ENCODE assay signal across 15 mouse cellular contexts in the genomic region with DNA sequence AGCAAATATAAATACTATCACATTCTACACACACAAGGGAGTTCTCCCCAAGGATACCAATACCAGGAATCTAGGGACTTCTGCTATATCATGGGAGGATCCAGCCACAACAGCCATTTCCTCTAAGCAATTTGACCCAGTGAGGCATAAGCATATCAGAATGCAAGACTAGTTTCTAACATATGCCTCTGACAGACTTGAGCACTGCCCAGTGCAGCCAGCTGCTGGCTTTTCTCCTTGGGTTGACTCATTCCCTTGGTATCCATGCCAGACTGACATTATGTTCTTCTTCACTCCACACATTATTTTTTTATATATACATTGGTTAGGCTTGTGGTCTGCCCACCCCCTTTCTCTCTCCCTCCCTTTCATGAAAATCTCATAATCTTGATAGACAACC.
"Had no signal": no experiment of that assay in that cellular context is flagged by ENCODE, and none has a peak within 500 bp of the region (broad histone marks: within the 10 kb centered on the region; RNA-seq: fewer than 3 reads in every experiment).

No protein-coding gene starts in this region.

- H3K36me3 ChIP-seq: liver, embryonic 13.5 days; lung, embryonic 15.5 days had no signal

- H3K4me2 ChIP-seq: liver, embryonic 13.5 days; lung, embryonic 15.5 days; midbrain, embryonic 11.5 days had no signal

- H3K27ac ChIP-seq: kidney, postnatal 0 days; layer of hippocampus, adult 2 months; left cerebral cortex, adult 2 months; liver, embryonic 13.5 days; lung, embryonic 15.5 days; stomach, postnatal 0 days had no signal

- DNase-seq: kidney, adult 2 months; kidney, postnatal 25 days; layer of hippocampus, postnatal 36 days; liver, embryonic 13.5 days; midbrain, embryonic 14.5 days; right cerebral cortex, postnatal 4 days; thymus, adult 2 months; thymus, postnatal 14 days; thymus, postnatal 4 days had no signal

- H3K4me3 ChIP-seq: layer of hippocampus, adult 2 months; left cerebral cortex, adult 2 months; liver, embryonic 13.5 days; lung, embryonic 15.5 days had no signal

- H3K27me3 ChIP-seq: liver, embryonic 13.5 days; lung, embryonic 15.5 days had no signal

- H3K4me1 ChIP-seq: liver, embryonic 13.5 days; lung, embryonic 15.5 days had no signal

- H3K9ac ChIP-seq: liver, embryonic 13.5 days; lung, embryonic 15.5 days had no signal

- H3K9me3 ChIP-seq: liver, embryonic 13.5 days; lung, embryonic 15.5 days had no signal
